Mouse (Mus musculus) small intestine, adult 2 months (tissue): ENCODE data around the gene Pvrig.

Experiments
- CTCF ChIP-seq: fragments of 200-500 bp; IDR thresholded peaks from 2 replicates; pipeline ENCODE4 v1.5.1; 2012; ENCODE audit warnings: low read depth, mild to moderate bottlenecking, control low read depth, inconsistent platforms, low read length, moderate library complexity, mixed read lengths; ENCODE audit not compliant: insufficient replicate concordance, insufficient read length; ENCODE audit errors: extremely low read depth
- POLR2A ChIP-seq: fragments of 200-500 bp; IDR thresholded peaks from 2 replicates; pipeline ENCODE4 v1.6.1; 2012; ENCODE audit warnings: low read depth, mild to moderate bottlenecking, control low read depth, inconsistent platforms, low read length, moderate library complexity

DNA sequence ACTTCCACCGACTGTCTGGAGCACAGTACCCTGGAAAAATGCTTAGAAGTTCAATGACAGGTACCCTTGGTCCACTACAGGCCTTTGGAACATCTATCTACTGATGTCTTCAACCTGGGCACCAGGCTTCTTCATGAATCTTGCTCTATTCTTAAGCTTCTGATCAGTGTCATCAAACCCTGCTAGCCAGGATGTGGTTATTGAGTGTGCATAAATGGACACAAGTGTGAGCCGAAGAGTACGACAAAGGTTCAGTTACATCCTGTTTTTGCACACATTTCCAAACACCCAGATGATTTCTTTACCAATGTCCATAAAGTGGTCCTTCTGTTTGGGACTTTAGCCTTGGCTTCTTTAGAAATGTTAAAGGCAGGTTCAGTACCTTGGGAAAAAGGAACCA lies 1.5 kb downstream of the Pvrig start:
- TF ChIP-seq CTCF: no peak
- TF ChIP-seq POLR2A: no peak
